Mouse (Mus musculus) ES-E14 (cell line): ENCODE results near the gene Proser1. TPM values are rescaled to one million over a fixed set of nuclear protein-coding genes. Genes with fewer than 3 reads are reported as not detected.

Experiments
- DNase-seq: peaks from one replicate; pipeline ENCODE4 v3.0.0-alpha.2; 2013; ENCODE audit warnings: low read depth, low spot score
- H3K27ac ChIP-seq: 2 replicates; pipeline ENCODE4 v1.5.1; 2012; ENCODE audit warnings: low read depth, mild to moderate bottlenecking, low read length, moderate library complexity, mixed read lengths; ENCODE audit not compliant: poor library complexity, insufficient read depth, severe bottlenecking
- H3K36me3 ChIP-seq: 2 replicates; pipeline ENCODE4 v1.6.1; 2012; ENCODE audit warnings: mild to moderate bottlenecking, low read length, moderate library complexity, mixed read lengths; ENCODE audit not compliant: control insufficient read depth, poor library complexity, insufficient read depth, severe bottlenecking
- H3K4me1 ChIP-seq, 2 experiments: fragments of 150-350 bp in 1 of 2; sonication (generic) in 1 of 2; 2 replicates each; pipeline ENCODE4 v1.6.1; 2012; ENCODE audit warnings: low read length in 2 of 2, mild to moderate bottlenecking in 1 of 2, mixed read lengths in 1 of 2; ENCODE audit not compliant: control insufficient read depth in 2 of 2, insufficient read depth in 2 of 2, poor library complexity in 1 of 2
- H3K4me3 ChIP-seq, 2 experiments: fragments of 150-350 bp in 1 of 2; sonication (generic) in 1 of 2; 2 replicates each; pipeline ENCODE4 v1.5.1; 2012; ENCODE audit warnings: low read length in 2 of 2, low read depth in 1 of 2, mild to moderate bottlenecking in 1 of 2, mixed read lengths in 1 of 2; ENCODE audit not compliant: insufficient read depth in 1 of 2, poor library complexity in 1 of 2, severe bottlenecking in 1 of 2
- H3K9ac ChIP-seq: 2 replicates; pipeline ENCODE4 v1.6.1; 2012; ENCODE audit warnings: low read depth, mild to moderate bottlenecking, low read length, mixed read lengths; ENCODE audit not compliant: poor library complexity, insufficient read depth, severe bottlenecking
- H3K9me3 ChIP-seq: fragments of 150-350 bp; sonication (generic); 2 replicates; pipeline ENCODE4 v1.6.1; 2012; ENCODE audit warnings: low read depth, mild to moderate bottlenecking, low read length; ENCODE audit not compliant: control insufficient read depth, insufficient read depth
- CHD2 ChIP-seq: IDR thresholded peaks from 2 replicates; pipeline ENCODE4 v1.6.1; 2014; ENCODE audit warnings: mild to moderate bottlenecking, low read depth, low read length, inconsistent platforms
- HCFC1 ChIP-seq: IDR thresholded peaks from 2 replicates; pipeline ENCODE4 v1.6.1; 2012; ENCODE audit warnings: low read length, inconsistent platforms, borderline replicate concordance; ENCODE audit not compliant: insufficient read depth
- MAFK ChIP-seq: IDR thresholded peaks from 2 replicates; pipeline ENCODE4 v1.6.1; 2014; ENCODE audit warnings: mild to moderate bottlenecking, low read depth, low read length, inconsistent platforms; ENCODE audit not compliant: insufficient read depth
- ZC3H11A ChIP-seq: IDR thresholded peaks from 2 replicates; pipeline ENCODE4 v1.6.1; 2012; ENCODE audit warnings: low read depth, mild to moderate bottlenecking, inconsistent platforms, low read length, borderline replicate concordance
- ZNF384 ChIP-seq: IDR thresholded peaks from 2 replicates; pipeline ENCODE4 v1.6.1; 2012; ENCODE audit warnings: low read depth, low read length, inconsistent platforms
- in situ Hi-C, 2 experiments: fragments of 600-800 bp; cut with MboI; formaldehyde crosslinking; loops; one replicate each; pipeline ENCODE4 v1.15.1; 2025; ENCODE audit warnings: low sequenced_read_pairs in 2 of 2, inconsistent platforms in 1 of 2; ENCODE audit not compliant: unreplicated experiment in 2 of 2
- total RNA-seq: library from RNA; depleted of rRNA; stranded (reverse); fragments of 300-350 nt; gene quantifications from 2 replicates; pipeline ENCODE4 v1.2.3, GENCODE M21; 2012

The Proser1 gene
- total RNA-seq, 1 experiment = 11.9 TPM

DNA sequence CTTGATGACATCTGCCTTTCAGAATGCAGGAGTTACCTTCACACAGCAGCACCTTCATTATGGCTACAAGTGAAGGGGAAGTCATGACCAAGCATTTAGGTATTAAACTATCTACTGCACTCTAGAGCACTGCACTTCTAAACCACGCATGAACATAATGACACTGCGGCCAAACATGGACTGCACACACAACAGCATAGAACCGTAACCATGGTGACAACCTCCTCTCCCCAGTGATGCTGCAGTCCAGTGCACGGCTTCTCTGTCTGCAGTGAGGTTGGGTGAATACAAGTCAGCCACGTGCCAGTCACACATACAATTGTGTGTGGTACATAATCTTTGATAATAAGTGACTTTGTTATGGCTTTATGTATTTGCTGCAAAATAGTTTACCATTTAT, 17.9 kb upstream of the Proser1 start:
- Histone ChIP-seq H3K9me3 (no peaks in the 10 kb centered on the region), H3K36me3 (peaks cover 3% of the 10 kb centered on the region; the same call in 1 of the 2 replicates), H3K9ac (no peak overlapping the region), H3K4me3 (no peak overlapping the region), H3K4me1 (peaks cover 0 to 8% of the 10 kb centered on the region in 2 experiments; a peak in 1 of 4 replicates), H3K27ac (no peak overlapping the region)
- no peak for DNase-seq
- no peak for TF ChIP-seq ZNF384
- no peak for TF ChIP-seq ZC3H11A
- no peak for TF ChIP-seq HCFC1
- no peak for TF ChIP-seq CHD2
- TF ChIP-seq MAFK = no peak
- in situ Hi-C loops = no loop called here

DNA sequence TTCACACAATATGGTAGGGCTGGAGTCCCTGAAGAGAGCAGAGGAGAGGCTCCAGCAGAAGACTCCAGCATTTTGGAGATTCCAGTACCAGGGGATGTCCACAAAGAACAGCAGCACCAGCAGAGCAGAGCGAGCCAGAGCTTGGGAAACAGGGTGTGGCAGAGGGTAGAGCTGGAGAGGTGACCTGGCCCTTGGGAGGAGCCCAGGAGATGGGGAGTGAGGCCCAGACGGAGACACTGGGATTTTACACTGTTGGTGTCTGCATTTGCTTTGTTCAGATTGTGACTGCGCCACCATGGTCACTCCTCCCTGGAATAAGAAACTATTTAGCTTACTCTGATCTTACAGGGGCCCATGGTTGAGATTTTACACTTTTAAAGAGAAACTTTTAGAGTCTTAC, 16.7 kb upstream of the Proser1 start:
- in situ Hi-C loops = no loop called here
- H3K27ac ChIP-seq = no peak overlapping the region
- TF ChIP-seq HCFC1 (no peak), MAFK (no peak), ZC3H11A (no peak)

DNA sequence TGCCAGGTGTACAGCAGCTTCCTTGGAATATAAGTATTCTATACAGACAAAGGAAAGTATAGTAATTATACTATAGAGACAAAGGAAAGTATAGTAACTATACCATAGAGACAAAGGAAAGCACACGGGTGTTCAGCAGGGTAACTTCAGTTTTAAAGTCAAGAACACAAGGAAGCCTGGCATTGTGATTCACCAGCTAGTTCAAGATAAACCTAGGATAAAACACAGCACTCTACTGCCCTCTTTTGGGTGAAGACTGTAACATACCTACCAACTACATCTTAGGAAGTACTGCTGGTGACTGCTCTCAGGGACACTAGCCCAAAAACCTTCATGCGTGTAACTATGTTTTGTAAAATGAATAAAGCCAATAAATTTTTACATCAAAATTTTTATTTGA, 15.3 kb upstream of the Proser1 start:
- DNase-seq = peak; percentile 63
- H3K27ac ChIP-seq = no peak overlapping the region
- in situ Hi-C loops = no loop called here
- H3K4me1 ChIP-seq = peaks cover 0 to 15% of the 10 kb centered on the region in 2 experiments; a peak in 2 of 4 replicates
- H3K4me3 ChIP-seq = no peak overlapping the region
- no peak overlapping the region for H3K9ac ChIP-seq
- no peaks in the 10 kb centered on the region for H3K9me3 ChIP-seq
- H3K36me3 ChIP-seq = peaks cover 14% of the 10 kb centered on the region; the same call in 1 of the 2 replicates
- TF ChIP-seq CHD2 (no peak), ZC3H11A (peak; percentile 59; the same call in 1 of the 2 replicates)

More for the DNA sequence above, 16.7 kb upstream of the Proser1 start:
- no peak for DNase-seq
- no peak overlapping the region for H3K4me3 ChIP-seq
- H3K9ac ChIP-seq = no peak overlapping the region
- peaks cover 14% of the 10 kb centered on the region; the same call in 1 of the 2 replicates for H3K36me3 ChIP-seq
- H3K4me1 ChIP-seq = peaks cover 0 to 13% of the 10 kb centered on the region in 2 experiments; a peak in 2 of 4 replicates
- no peaks in the 10 kb centered on the region for H3K9me3 ChIP-seq

DNA sequence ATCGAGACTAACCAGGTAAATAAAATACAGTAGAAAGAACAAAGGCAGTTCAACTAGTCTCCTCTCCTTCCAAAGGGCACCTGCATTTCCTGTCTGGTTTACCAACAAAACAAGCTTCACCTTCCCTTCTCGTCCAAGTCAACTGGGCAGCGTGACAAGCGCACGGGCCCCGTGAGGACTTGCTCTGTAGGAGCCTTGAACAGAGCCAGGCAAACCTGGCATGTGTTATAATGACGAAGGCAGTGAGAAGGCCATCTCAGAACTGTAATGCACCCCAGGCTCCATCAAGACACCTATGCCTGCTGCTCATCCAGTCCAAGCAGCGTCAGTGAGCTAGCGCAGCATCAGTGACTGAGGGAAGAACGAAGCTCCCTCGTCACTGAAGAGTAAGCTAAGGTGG, 12.8 kb upstream of the Proser1 start:
- no peak for TF ChIP-seq HCFC1
- TF ChIP-seq CHD2 = no peak
- no peak for TF ChIP-seq MAFK
- no peak for TF ChIP-seq ZC3H11A
- TF ChIP-seq ZNF384 = no peak
- Histone ChIP-seq H3K36me3 (peaks cover 19% of the 10 kb centered on the region), H3K9me3 (no peaks in the 10 kb centered on the region), H3K9ac (no peak overlapping the region), H3K27ac (no peak overlapping the region), H3K4me1 (peaks cover 0 to 22% of the 10 kb centered on the region in 2 experiments; a peak in 2 of 4 replicates), H3K4me3 (no peak overlapping the region)
- in situ Hi-C loops = loop anchor here (25.0 kb wide), 2 partner anchors 413 to 1188 kb away; partner anchors contain the start of genes Foxo1 (in 2 of the 2) and Lhfp (in 1 of the 2)
- no peak for DNase-seq

DNA sequence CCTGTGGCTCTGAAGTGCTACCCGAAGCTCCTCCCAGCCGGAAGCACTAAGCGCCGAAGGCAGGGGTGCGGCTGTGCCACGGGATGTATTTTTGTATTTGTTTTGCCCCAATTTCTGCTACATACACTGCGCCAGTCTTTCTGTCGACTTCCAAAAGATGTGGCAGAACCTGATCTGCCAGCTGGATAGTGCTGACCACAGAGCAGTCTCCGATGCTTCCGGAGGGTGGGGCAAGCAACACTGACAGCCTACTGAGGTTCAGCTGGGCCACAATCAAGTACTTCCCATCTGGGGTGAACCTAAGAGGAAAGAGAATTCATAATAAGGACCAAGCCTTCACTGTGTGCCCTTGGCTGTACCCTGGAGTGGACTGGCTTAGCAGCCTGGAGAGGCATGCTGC, 11.1 kb upstream of the Proser1 start:
- H3K9me3 ChIP-seq = no peaks in the 10 kb centered on the region
- H3K4me1 ChIP-seq = peaks cover 0 to 36% of the 10 kb centered on the region in 2 experiments; a peak in 2 of 4 replicates
- no peak overlapping the region; a peak in 1 of 4 replicates for H3K4me3 ChIP-seq
- peaks cover 32% of the 10 kb centered on the region for H3K36me3 ChIP-seq
- TF ChIP-seq ZC3H11A (no peak), HCFC1 (no peak), ZNF384 (no peak), CHD2 (no peak), MAFK (no peak)
- in situ Hi-C loops = loop anchor here (25.0 kb wide), 2 partner anchors 415 to 1190 kb away; partner anchors contain the start of genes Foxo1 (in 2 of the 2) and Lhfp (in 1 of the 2)
- DNase-seq = no peak
- no peak overlapping the region for H3K9ac ChIP-seq
- peak overlapping the region; percentile 49; the same call in 1 of the 2 replicates for H3K27ac ChIP-seq
